26 mouse cellular contexts compared by ENCODE assay signal in the genomic region with DNA sequence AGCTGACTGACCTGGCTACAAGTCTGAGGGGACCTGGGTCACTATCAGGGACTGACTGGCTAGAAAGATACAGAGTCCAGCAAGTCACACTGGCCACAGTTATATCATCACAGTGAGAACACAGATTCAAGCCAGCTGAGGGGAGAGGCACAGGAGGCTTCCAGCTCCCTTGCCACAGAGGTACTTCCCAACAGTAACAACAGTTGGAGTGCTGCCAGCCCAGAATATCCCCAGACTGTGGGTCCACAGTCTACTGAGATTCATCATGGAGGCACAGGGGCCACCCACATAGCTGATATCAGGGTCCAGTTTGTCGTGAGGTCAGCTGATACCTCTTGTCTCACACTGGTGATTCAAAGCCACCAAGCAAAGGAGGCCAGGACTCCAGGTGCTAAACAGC. TPM values are rescaled to one million over a fixed set of nuclear protein-coding genes. Genes with fewer than 3 reads are reported as not detected.
DNase-seq lines count a peak whose midpoint lies in the region; ATAC-seq and TF ChIP-seq lines count a peak whose summit lies in the region.
"Had no signal": no experiment of that assay in that cellular context is flagged by ENCODE, and none has a peak within 500 bp of the region (broad histone marks: within the 10 kb centered on the region; RNA-seq: fewer than 3 reads in every experiment).

No protein-coding gene starts in this region.

- 7% methylated on average over 1 of the region's 1 CpGs for WGBS in lung, embryonic 14.5 days
- 30% methylated on average over 1 of the region's 1 CpGs for WGBS in intestine, embryonic 15.5 days
- 10% methylated on average over 1 of the region's 1 CpGs for WGBS in intestine, postnatal 0 days

- H3K4me2 ChIP-seq in lung, embryonic 14.5 days = no peak overlapping the region
- no peak overlapping the region for H3K4me2 ChIP-seq in intestine, embryonic 15.5 days (replicated peaks)
- H3K4me2 ChIP-seq in intestine, postnatal 0 days (replicated peaks; ENCODE audit: low read depth) = no peak overlapping the region
- H3K4me2 ChIP-seq: embryonic facial prominence, embryonic 12.5 days had no signal

- no peak overlapping the region for H3K9ac ChIP-seq in lung, embryonic 14.5 days
- H3K9ac ChIP-seq in intestine, embryonic 15.5 days = no peak overlapping the region
- no peak overlapping the region for H3K9ac ChIP-seq in intestine, postnatal 0 days (ENCODE audit: low read depth, low read length)
- H3K9ac ChIP-seq: embryonic facial prominence, embryonic 12.5 days had no signal

- no peak for ATAC-seq in lung, embryonic 14.5 days (ENCODE audit: insufficient read depth)
- 0 out of 2 replicates have a peak, but pooled peaks have one; percentile 39 for ATAC-seq in intestine, embryonic 15.5 days
- ATAC-seq in intestine, postnatal 0 days = peak; percentile 89
- ATAC-seq: activated CD4-positive, CD25-positive, alpha-beta regulatory T cell, adult 4 months; CD4-positive, CD25-positive, alpha-beta regulatory T cell, adult 4 months; forebrain, embryonic 14.5 days; forebrain, embryonic 16.5 days; Patski had no signal

- H3K36me3 ChIP-seq in lung, embryonic 14.5 days (ENCODE audit: insufficient read depth) = no peaks in the 10 kb centered on the region
- H3K36me3 ChIP-seq in intestine, embryonic 15.5 days = no peaks in the 10 kb centered on the region
- H3K36me3 ChIP-seq in intestine, postnatal 0 days (ENCODE audit: control insufficient read depth, insufficient read depth) = no peaks in the 10 kb centered on the region
- H3K36me3 ChIP-seq: embryonic facial prominence, embryonic 10.5 days; embryonic facial prominence, embryonic 12.5 days; G1E had no signal

- peak; percentile 53 to 55 for DNase-seq in cerebellum, postnatal 10 days
- no peak for DNase-seq in cerebellum, adult 11-12 months
- DNase-seq in lung, embryonic 14.5 days = peak; percentile 17
- DNase-seq in lung, postnatal 10 days = no peak
- no peak for DNase-seq in spleen, postnatal 14 days (ENCODE audit: low spot score in 2 of 2)
- DNase-seq: adrenal gland, adult 8-10 months; adrenal gland, postnatal 14 days; adrenal gland, postnatal 36 days; B cell, adult 2 months; cerebellum, adult 18-20 months; cerebellum, adult 8-10 months; cerebellum, adult 9-11 months; cerebellum, postnatal 25 days had no signal

- no peak overlapping the region for H3K4me3 ChIP-seq in lung, embryonic 14.5 days (ENCODE audit: low read depth, low read length)
- no peak overlapping the region for H3K4me3 ChIP-seq in intestine, embryonic 15.5 days (replicated peaks)
- no peak overlapping the region for H3K4me3 ChIP-seq in intestine, postnatal 0 days (ENCODE audit: low read depth, low read length)
- H3K4me3 ChIP-seq: embryonic facial prominence, embryonic 10.5 days; embryonic facial prominence, embryonic 12.5 days had no signal

- no peaks in the 10 kb centered on the region for H3K9me3 ChIP-seq in lung, embryonic 14.5 days (ENCODE audit: low read depth, low read length)
- no peaks in the 10 kb centered on the region for H3K9me3 ChIP-seq in intestine, embryonic 15.5 days
- H3K9me3 ChIP-seq in intestine, postnatal 0 days (ENCODE audit: control insufficient read depth) = no peaks in the 10 kb centered on the region
- H3K9me3 ChIP-seq: embryonic facial prominence, embryonic 10.5 days; embryonic facial prominence, embryonic 12.5 days had no signal

- H3K27me3 ChIP-seq in lung, embryonic 14.5 days (ENCODE audit: insufficient read depth, low read length) = no peaks in the 10 kb centered on the region
- no peaks in the 10 kb centered on the region for H3K27me3 ChIP-seq in intestine, embryonic 15.5 days (replicated peaks)
- no peaks in the 10 kb centered on the region for H3K27me3 ChIP-seq in intestine, postnatal 0 days (replicated peaks; ENCODE audit: control insufficient read depth, insufficient read depth, low read length)
- H3K27me3 ChIP-seq: embryonic facial prominence, embryonic 12.5 days had no signal

- H3K4me1 ChIP-seq in lung, embryonic 14.5 days (ENCODE audit: insufficient read depth) = no peaks in the 10 kb centered on the region
- no peaks in the 10 kb centered on the region for H3K4me1 ChIP-seq in intestine, embryonic 15.5 days (replicated peaks)
- H3K4me1 ChIP-seq in intestine, postnatal 0 days (replicated peaks; ENCODE audit: control insufficient read depth, insufficient read depth, low read length) = no peaks in the 10 kb centered on the region; the same call in 1 of the 2 replicates
- H3K4me1 ChIP-seq: embryonic facial prominence, embryonic 12.5 days had no signal

- no peak for TF ChIP-seq CTCF in lung, embryonic 14.5 days (IDR thresholded peaks at IDR 0.05; ENCODE audit: low read depth)
- no peak for TF ChIP-seq CTCF in intestine, postnatal 0 days (IDR thresholded peaks at IDR 0.05; ENCODE audit: low read depth)

- H3K27ac ChIP-seq in lung, embryonic 14.5 days (ENCODE audit: low read depth) = no peak overlapping the region
- no peak overlapping the region for H3K27ac ChIP-seq in intestine, embryonic 15.5 days
- H3K27ac ChIP-seq in intestine, postnatal 0 days (ENCODE audit: low read depth, low read length) = no peak overlapping the region; the same call in 1 of the 2 replicates
- H3K27ac ChIP-seq: embryonic facial prominence, embryonic 10.5 days; embryonic facial prominence, embryonic 12.5 days had no signal

RNA-seq across cellular contexts. Expression of a gene that starts 23.5 kb away (rescaled TPM):
- polyA plus RNA-seq in lung, embryonic 14.5 days (2014; fragmentation: Nextera tagmentation; extraction: Ambion mirVana) = 0.13 and 0.19 TPM in 2 replicates
- polyA plus RNA-seq in intestine, embryonic 15.5 days (2015; fragmentation: Nextera tagmentation; extraction: Ambion mirVana) = 1.2 and 1.5 TPM in 2 replicates
- 1.2 and 1.3 TPM in 2 replicates for polyA plus RNA-seq in intestine, postnatal 0 days (2015; fragmentation: Nextera tagmentation; extraction: Ambion mirVana)
- polyA plus RNA-seq: CD4-positive, CD25-positive, alpha-beta regulatory T cell, adult 4 months; G1E; Patski had no signal

RNA-seq across cellular contexts. Expression of a gene that starts 53.1 kb away (rescaled TPM):
- polyA plus RNA-seq in lung, embryonic 14.5 days (2014; fragmentation: Nextera tagmentation; extraction: Ambion mirVana) = not detected in 2 replicates
- 0.09 and 0.25 TPM in 2 replicates for polyA plus RNA-seq in intestine, embryonic 15.5 days (2015; fragmentation: Nextera tagmentation; extraction: Ambion mirVana)
- polyA plus RNA-seq in intestine, postnatal 0 days (2015; fragmentation: Nextera tagmentation; extraction: Ambion mirVana) = 30.9 and 32.3 TPM in 2 replicates
- polyA plus RNA-seq: activated CD4-positive, CD25-positive, alpha-beta regulatory T cell, adult 4 months; CD4-positive, CD25-positive, alpha-beta regulatory T cell, adult 4 months; cortical plate, adult 2 months; embryonic facial prominence, embryonic 10.5 days; embryonic facial prominence, embryonic 12.5 days; embryonic facial prominence, embryonic 14.5 days; forebrain, embryonic 11.5 days; forebrain, embryonic 14.5 days; forebrain, embryonic 16.5 days; G1E; Patski had no signal

Comparison
In these comparisons a context has a peak if more than half of its experiments do, and no peak if none do; other contexts are left out.
1. DNase-seq: peak in cerebellum, postnatal 10 days (2 of 2) and lung, embryonic 14.5 days (single experiment); none in cerebellum, adult 11-12 months (single experiment), lung, postnatal 10 days (single experiment) and spleen, postnatal 14 days (0 of 2).
2. RNA of a gene that starts 53.1 kb away (polyA plus RNA-seq): 30.9 to 32.3 TPM in intestine, postnatal 0 days; 0.09 to 0.25 TPM in intestine, embryonic 15.5 days and not detected in lung, embryonic 14.5 days; every median in the first group is over 10 times any median in the second.